Mouse (Mus musculus): ENCODE data around the gene Csrp3. TPM values are rescaled to one million over a fixed set of nuclear protein-coding genes. Genes with fewer than 3 reads are reported as not detected.

Gene Csrp3
- polyA plus RNA-seq (2014; fragmentation: Illumina TruSeq; extraction: RNeasy Lipid Tissue Mini Kit (QIAGEN cat#74804); ENCODE audit: low read depth, low replicate concordance) = not detected

GRCm38 (mm10) chr7:48847820-48848650 is at the start of gene Csrp3:
Gene Csrp3, minus strand, starts transcription at chr7:48848033.

GRCm38 (mm10) chr7:48881486-48881885 is 33.7 kb upstream of the Csrp3 start, which contains the start of gene E2f8:
Gene E2f8, minus strand, starts transcription at chr7:48881596.

GRCm38 (mm10) chr7:48788851-48789572 is 58.8 kb downstream of the Csrp3 start, which contains the start of gene Zdhhc13:
Gene Zdhhc13, plus strand, starts transcription at chr7:48789003.

Other genes with a start within 250 kb of the Csrp3 start
- not detected for gene Mrgprb3, start 204.2 kb downstream of the Csrp3 start, polyA plus RNA-seq (2014; fragmentation: Illumina TruSeq; extraction: RNeasy Lipid Tissue Mini Kit (QIAGEN cat#74804); ENCODE audit: low read depth, low replicate concordance)
- 224 TPM for gene Zdhhc13, start 59.0 kb downstream of the Csrp3 start, polyA plus RNA-seq (2014; fragmentation: Illumina TruSeq; extraction: RNeasy Lipid Tissue Mini Kit (QIAGEN cat#74804); ENCODE audit: low read depth, low replicate concordance)
- gene E2f8, start 33.6 kb upstream of the Csrp3 start, polyA plus RNA-seq (2014; fragmentation: Illumina TruSeq; extraction: RNeasy Lipid Tissue Mini Kit (QIAGEN cat#74804); ENCODE audit: low read depth, low replicate concordance) = 5.8 TPM
- gene Nav2, start 60.7 kb upstream of the Csrp3 start, polyA plus RNA-seq (2014; fragmentation: Illumina TruSeq; extraction: RNeasy Lipid Tissue Mini Kit (QIAGEN cat#74804); ENCODE audit: low read depth, low replicate concordance) = 4.0 TPM

All from sigmoid colon, adult 10 weeks (tissue).